Mouse (Mus musculus) ES-Bruce4 (cell line): Measurements from ENCODE around the gene Tsx.
"Not testable (repeated sequence)": the region's sequence is repeated elsewhere in the genome, so short reads cannot be mapped to it uniquely, and the experiment has no call there.

Experiments
- CTCF ChIP-seq: IDR thresholded peaks from one replicate; pipeline ENCODE4 v1.8.1; 2011; ENCODE audit warnings: low read depth, low read length
- EP300 ChIP-seq: IDR thresholded peaks from 2 replicates; pipeline ENCODE4 v1.6.1; 2011; ENCODE audit warnings: low read depth, low read length; ENCODE audit not compliant: insufficient read depth
- POLR2A ChIP-seq: IDR thresholded peaks from one replicate; pipeline ENCODE4 v1.8.1; 2011; ENCODE audit warnings: low read length; ENCODE audit not compliant: insufficient read depth

DNA sequence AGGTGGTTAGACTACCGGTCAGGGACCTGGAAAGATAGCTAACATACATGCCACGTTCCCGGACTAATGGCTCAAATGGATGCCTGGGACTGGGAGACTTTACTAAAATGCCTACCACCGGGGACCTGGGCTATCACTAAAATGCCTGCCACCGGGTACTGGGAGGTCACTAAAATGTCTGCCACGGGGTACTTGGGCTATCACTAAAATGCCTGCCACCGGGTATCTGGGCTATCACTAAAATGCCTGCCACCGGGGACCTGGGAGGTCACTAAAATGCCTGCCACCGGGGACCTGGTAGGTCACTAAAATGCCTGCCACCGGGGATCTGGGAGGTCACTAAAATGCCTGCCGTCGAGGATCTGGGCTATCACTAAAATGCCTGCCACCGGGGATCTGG lies 34.2 kb downstream of the Tsx start:
- TF ChIP-seq POLR2A, CTCF, EP300: not testable (repeated sequence)
